Mouse (Mus musculus) olfactory bulb, adult 2 months (tissue): Measurements from ENCODE around the gene Mindy4b-ps.

Source experiments
- CTCF ChIP-seq: fragments of 200-500 bp; IDR thresholded peaks from 2 replicates; pipeline ENCODE4 v1.5.1; 2012; ENCODE audit warnings: low read depth, mild to moderate bottlenecking, low read length, moderate library complexity; ENCODE audit not compliant: insufficient read depth
- POLR2A ChIP-seq: fragments of 200-500 bp; IDR thresholded peaks from 2 replicates; pipeline ENCODE4 v1.6.1; 2012; ENCODE audit warnings: mild to moderate bottlenecking, low read depth, low read length, moderate library complexity; ENCODE audit not compliant: insufficient read depth

DNA sequence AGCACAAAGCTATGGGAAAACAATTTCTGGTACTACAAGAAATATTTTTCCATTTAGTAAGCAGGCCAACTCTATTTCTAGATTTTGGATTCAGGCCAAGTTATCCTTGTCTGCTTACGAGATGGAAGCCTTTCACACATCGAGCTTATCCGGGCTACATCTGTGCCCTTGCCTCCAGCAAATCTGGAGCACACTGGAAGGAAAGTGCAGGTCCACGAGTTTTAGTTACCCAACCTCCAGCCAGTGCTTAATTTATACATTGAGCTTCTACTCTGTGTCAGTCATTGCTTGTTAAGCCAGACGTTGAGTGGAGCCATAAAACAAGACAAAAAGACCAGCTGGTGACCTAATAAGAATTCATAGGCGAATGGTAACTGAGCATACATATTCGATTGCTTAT is 43.6 kb upstream of the Mindy4b-ps start:
- TF ChIP-seq CTCF (no peak), POLR2A (no peak)
